Comparison of ENCODE assay signal across 7 mouse cellular contexts in the genomic region with DNA sequence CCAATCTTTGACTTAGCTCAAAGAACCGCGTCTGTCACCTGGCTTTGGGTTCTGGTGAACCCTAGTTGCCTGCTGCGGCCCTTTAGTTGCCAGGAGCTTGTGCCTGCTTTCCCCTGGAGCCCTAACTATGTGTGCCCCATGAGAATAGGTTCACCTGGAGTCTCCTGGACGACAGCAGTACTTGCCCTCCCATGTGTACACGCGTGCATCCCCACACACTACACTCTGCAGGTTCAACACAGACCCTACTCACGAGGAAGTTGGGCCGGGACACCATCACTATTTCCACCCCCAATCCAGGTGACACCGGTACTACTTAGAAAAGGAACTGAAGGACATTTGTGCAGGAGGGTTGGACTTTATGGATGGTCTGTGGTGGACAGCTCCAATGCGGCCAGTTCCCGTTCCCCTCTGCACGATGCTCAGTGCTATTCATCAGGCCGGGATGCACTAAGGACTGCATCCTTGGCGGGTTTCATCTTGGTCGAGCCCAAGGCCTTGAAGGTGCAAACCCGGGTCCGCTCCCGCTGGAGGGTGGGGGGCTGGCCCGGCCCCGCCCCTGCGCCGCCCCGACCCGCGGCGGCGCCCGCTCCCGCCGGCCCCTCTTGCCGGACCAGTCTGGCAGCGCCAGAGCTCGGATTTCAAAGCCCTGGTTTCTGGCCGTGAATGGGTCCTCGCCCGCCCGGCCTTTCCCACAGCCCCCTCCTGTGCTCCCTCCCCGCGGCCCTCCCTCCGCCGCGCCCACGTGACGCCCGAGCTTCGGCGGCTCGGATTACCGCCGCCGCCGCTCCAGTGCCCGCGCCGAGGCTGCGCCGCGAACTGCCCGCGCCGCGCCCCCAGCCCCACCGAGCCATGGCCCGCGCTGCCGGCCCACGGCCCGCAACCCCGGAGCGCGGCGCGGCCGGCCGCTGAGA. TPM values are rescaled to one million over a fixed set of nuclear protein-coding genes. Genes with fewer than 3 reads are reported as not detected.
A peak's percentile ranks its signal among the peaks of the same experiment; 100 is the strongest.
DNase-seq lines count a peak whose midpoint lies in the region; ATAC-seq lines count a peak whose summit lies in the region.

A gene (plus strand): TSS at position 792 of the 914 bp plus-strand sequence.

- H3K4me1 ChIP-seq in intestine, embryonic 14.5 days (replicated peaks; ENCODE audit: control insufficient read depth, insufficient read depth, low read length): peaks cover 75% of the 10 kb centered on the region
- H3K4me1 ChIP-seq in midbrain, embryonic 13.5 days (replicated peaks): peaks cover 76% of the 10 kb centered on the region
- H3K4me1 ChIP-seq in stomach, embryonic 16.5 days (ENCODE audit: control insufficient read depth, insufficient read depth, low read length): peaks cover 83% of the 10 kb centered on the region

- H3K27ac ChIP-seq in intestine, embryonic 14.5 days (ENCODE audit: low read depth): peak within 1 kb of the TSS; percentile 74
- H3K27ac ChIP-seq in midbrain, embryonic 13.5 days: peak within 1 kb of the TSS; percentile 94
- H3K27ac ChIP-seq in stomach, embryonic 16.5 days (ENCODE audit: low read length): peak within 1 kb of the TSS; percentile 91

- 0 out of 2 replicates have a peak, but pooled peaks cover 2% of the 10 kb centered on the region for H3K36me3 ChIP-seq in intestine, embryonic 14.5 days (ENCODE audit: control insufficient read depth, insufficient read depth, low read length)
- 0 out of 2 replicates have a peak, but pooled peaks cover 8% of the 10 kb centered on the region for H3K36me3 ChIP-seq in midbrain, embryonic 13.5 days
- no peaks in the 10 kb centered on the region for H3K36me3 ChIP-seq in stomach, embryonic 16.5 days (ENCODE audit: control insufficient read depth, insufficient read depth, low read length)

- intact Hi-C loops in left cerebral cortex, postnatal 4 days (cut with DNase I): loop anchor here (5.0 kb wide), 1 partner anchor 59 kb away; no protein-coding TSS in a partner anchor

- no peaks in the 10 kb centered on the region for H3K9me3 ChIP-seq in intestine, embryonic 14.5 days (ENCODE audit: control insufficient read depth, low read length)
- H3K9me3 ChIP-seq in midbrain, embryonic 13.5 days: no peaks in the 10 kb centered on the region
- no peaks in the 10 kb centered on the region for H3K9me3 ChIP-seq in stomach, embryonic 16.5 days (replicated peaks; ENCODE audit: control insufficient read depth, low read length)

- WGBS in intestine, embryonic 14.5 days: 5% methylated on average over 51 of the region's 75 CpGs
- 4% methylated on average over 64 of the region's 75 CpGs for WGBS in midbrain, embryonic 13.5 days
- 4% methylated on average over 74 of the region's 75 CpGs for WGBS in stomach, embryonic 16.5 days

- H3K4me3 ChIP-seq in intestine, embryonic 14.5 days (ENCODE audit: low read depth, low read length): peak within 1 kb of the TSS; percentile 70
- peak within 1 kb of the TSS; percentile 72 for H3K4me3 ChIP-seq in midbrain, embryonic 13.5 days (replicated peaks)
- peak within 1 kb of the TSS; percentile 77 for H3K4me3 ChIP-seq in stomach, embryonic 16.5 days (replicated peaks; ENCODE audit: low read length)

- peak within 1 kb of the TSS; percentile 70 for H3K4me2 ChIP-seq in intestine, embryonic 14.5 days (ENCODE audit: low read length)
- H3K4me2 ChIP-seq in midbrain, embryonic 13.5 days (replicated peaks): peak within 1 kb of the TSS; percentile 90
- H3K4me2 ChIP-seq in stomach, embryonic 16.5 days (ENCODE audit: low read depth, low read length): peak within 1 kb of the TSS; percentile 53

- ATAC-seq in common myeloid progenitor, adult 5-6 weeks (replicated peaks; ENCODE audit: low read depth, poor library complexity, severe bottlenecking): peak; percentile 48
- peak; percentile 86 for ATAC-seq in intestine, embryonic 14.5 days (replicated peaks; ENCODE audit: low FRiP score, low TSS enrichment, low read depth)
- ATAC-seq in midbrain, embryonic 13.5 days: peak; percentile 76
- peak; percentile 86 for ATAC-seq in stomach, embryonic 16.5 days (ENCODE audit: insufficient read depth, low FRiP score)

- H3K9ac ChIP-seq in intestine, embryonic 14.5 days (ENCODE audit: low read length): peak within 1 kb of the TSS; percentile 81
- H3K9ac ChIP-seq in midbrain, embryonic 13.5 days (replicated peaks): peak within 1 kb of the TSS; percentile 86
- H3K9ac ChIP-seq in stomach, embryonic 16.5 days (ENCODE audit: low read length): peak within 1 kb of the TSS; percentile 92

- DNase-seq in adrenal gland, adult 8-10 months: peak; percentile 70
- DNase-seq in gastrocnemius, postnatal 25 days: peak; percentile 87
- peak; percentile 89 for DNase-seq in intestine, embryonic 14.5 days (ENCODE audit: low spot score)
- peak; percentile 88 for DNase-seq in left cerebral cortex, postnatal 4 days

- H3K27me3 ChIP-seq in intestine, embryonic 14.5 days (replicated peaks; ENCODE audit: control insufficient read depth, insufficient read depth, low read length): no peaks in the 10 kb centered on the region
- H3K27me3 ChIP-seq in midbrain, embryonic 13.5 days: no peaks in the 10 kb centered on the region
- H3K27me3 ChIP-seq in stomach, embryonic 16.5 days (ENCODE audit: control insufficient read depth, insufficient read depth, low read length): no peaks in the 10 kb centered on the region

RNA-seq across cellular contexts. Expression of the gene that starts here (rescaled TPM):
- total RNA-seq in adrenal gland, adult 8-10 months (2022): 10 to 100 TPM; 19.5 to 28.8 (median 25.1) TPM
- 0.34 and 1.4 TPM in 2 replicates for total RNA-seq in common myeloid progenitor, adult 5-6 weeks (2017)
- 10 to 100 TPM; 64.7 to 82.3 TPM for total RNA-seq in gastrocnemius, postnatal 25 days (2021)
- 9.9 and 10.4 TPM in 2 replicates for polyA plus RNA-seq in intestine, embryonic 14.5 days (2014; fragmentation: Nextera tagmentation; extraction: Ambion mirVana)
- total RNA-seq in left cerebral cortex, postnatal 4 days (2021): 100 to 1,000 TPM; 315 to 327 TPM
- polyA plus RNA-seq in midbrain, embryonic 13.5 days (2015; fragmentation: Nextera tagmentation; extraction: Ambion mirVana): 13.7 and 16.6 TPM in 2 replicates
- polyA plus RNA-seq in stomach, embryonic 16.5 days (2015; fragmentation: Nextera tagmentation; extraction: Ambion mirVana): 7.0 and 8.2 TPM in 2 replicates

Comparison
In these comparisons a context has a peak if more than half of its experiments do, and no peak if none do; other contexts are left out.
1. Peak in every context shown above with its lines: DNase-seq, ATAC-seq, H3K4me3 ChIP-seq and H3K27ac ChIP-seq.